Mouse (Mus musculus) cerebellum, adult 2 months (tissue): ENCODE data around the gene Rbpj.

Experiments used
- CTCF ChIP-seq: fragments of 200-500 bp; IDR thresholded peaks from 2 replicates; pipeline ENCODE4 v1.5.1; 2011; ENCODE audit warnings: low read depth, mild to moderate bottlenecking, control low read depth, low read length, moderate library complexity, borderline replicate concordance; ENCODE audit not compliant: insufficient read depth
- POLR2A ChIP-seq: fragments of 200-500 bp; IDR thresholded peaks from 2 replicates; pipeline ENCODE4 v1.6.1; 2011; ENCODE audit warnings: low read length, control low read depth, borderline replicate concordance; ENCODE audit not compliant: insufficient read depth

DNA sequence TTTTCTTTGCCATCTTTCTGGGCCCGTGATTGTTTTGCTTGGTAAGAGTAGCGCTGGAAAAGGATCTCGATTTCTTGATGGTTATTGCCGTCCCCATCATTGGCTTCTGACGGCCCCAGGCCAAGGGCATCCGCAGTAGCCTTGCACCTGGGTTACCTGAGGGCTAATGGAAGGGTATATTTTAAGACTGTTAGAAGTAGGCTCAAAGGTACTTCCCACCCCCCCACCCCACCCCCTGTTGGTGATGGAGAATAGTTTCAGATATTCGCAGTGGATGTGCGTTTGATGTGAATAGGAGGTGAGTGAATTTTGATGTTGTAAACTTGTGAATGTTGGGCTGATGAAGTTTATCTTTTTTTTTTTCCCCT, 125.7 kb downstream of the Rbpj start:
- no peak for TF ChIP-seq CTCF
- TF ChIP-seq POLR2A: no peak
